Mouse (Mus musculus): Measurements from ENCODE around the gene Prkaca.

Gene Prkaca

GRCm38 (mm10) chr8:84038015-84038414 is 65.2 kb downstream of the Prkaca start:
- DNase-seq (ENCODE audit: low read depth, low spot score) = no peak

DNA sequence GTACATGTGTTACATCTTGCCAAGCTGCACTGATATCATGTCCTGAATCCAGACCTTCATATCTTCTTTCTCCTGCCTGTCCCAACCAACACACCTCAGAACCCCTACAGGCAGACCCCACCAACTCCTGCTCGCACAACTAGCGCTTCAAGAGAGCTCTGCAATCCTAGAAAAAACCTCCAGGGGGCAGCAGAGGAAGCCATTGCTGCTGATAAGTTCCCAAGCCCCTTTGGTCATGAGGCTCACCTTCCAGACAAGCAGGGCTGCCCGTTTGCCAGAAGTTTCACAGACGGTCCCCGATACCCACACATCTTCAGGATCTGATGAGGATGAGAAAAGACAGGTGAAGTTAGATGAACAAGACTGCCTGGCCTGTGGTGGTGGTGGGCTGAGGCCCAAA is 66.3 kb downstream of the Prkaca start:
- no peak for DNase-seq (ENCODE audit: low read depth, low spot score)

GRCm38 (mm10) chr8:84042066-84042947 is 69.5 kb downstream of the Prkaca start, which contains the start of gene Il27ra:
Il27ra (minus strand) TSS chr8:84042589.
- DNase-seq (ENCODE audit: low read depth, low spot score) = no peak

DNA sequence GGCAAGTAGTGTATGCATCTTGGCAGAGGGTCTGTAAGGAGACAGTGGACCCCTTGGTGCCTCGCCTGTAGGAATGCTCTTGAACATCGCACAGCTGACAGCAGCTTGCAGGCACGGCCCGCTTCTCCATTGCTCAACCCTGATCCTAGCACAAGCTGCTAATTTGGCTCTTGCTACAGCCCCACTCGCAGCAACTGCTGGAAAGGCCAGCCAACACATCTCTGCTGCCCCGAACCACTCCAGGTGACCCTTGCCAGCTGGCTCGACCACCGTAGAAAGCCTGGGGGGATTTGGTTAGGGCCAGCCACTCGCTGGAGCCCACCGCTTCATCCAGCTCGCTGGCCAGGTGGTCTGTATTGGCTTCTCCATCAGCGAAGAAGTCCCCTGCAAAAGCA is 70.2 kb downstream of the Prkaca start:
- no peak for DNase-seq (ENCODE audit: low read depth, low spot score)

DNA sequence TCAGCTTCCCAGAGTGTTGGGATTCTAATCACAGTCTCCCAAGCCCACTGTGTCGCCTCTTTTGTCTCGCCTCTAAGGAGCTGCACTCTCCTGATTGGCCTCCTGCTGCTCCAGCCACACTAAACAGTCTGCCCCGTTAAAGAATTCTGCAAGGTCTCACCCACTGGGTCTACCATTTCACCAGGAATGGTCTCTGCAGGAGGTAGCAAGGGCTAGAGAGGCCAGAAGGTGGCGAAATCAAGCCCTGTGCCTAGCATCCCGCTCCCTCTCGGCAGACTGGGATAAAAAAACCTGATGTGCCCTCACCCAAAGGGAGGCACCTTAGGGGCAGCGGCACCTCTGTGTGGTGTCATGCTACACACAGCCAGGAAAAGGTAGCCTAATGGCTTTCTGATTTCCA is 71.3 kb downstream of the Prkaca start:
- no peak for DNase-seq (ENCODE audit: low read depth, low spot score)

DNA sequence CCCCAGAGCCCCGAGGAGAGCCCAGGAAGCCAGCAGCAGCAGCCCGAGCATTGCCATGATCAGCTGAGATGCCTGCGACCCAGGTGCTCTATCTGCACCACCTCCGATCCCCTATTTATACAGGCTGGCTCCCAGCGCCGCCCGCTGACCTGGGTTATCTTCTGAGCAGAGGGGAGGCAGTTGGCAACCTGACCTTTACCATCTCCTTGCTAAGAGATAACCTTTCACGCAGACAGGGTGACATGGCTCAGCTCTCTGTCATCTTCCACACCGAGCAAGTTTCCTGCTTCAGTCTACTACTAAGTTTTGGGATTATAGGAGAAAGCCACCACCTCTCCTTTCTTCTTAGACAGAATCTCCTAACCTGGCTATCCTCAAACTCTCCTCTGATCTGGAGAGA is 72.1 kb downstream of the Prkaca start, which contains the start of gene Rln3:
Rln3 (minus strand) TSS at position 101 of the 400 bp plus-strand sequence.
- DNase-seq (ENCODE audit: low read depth, low spot score) = no peak

Data from brain, embryonic 18.5 days (tissue).